Mouse (Mus musculus) left cerebral cortex, postnatal 25 days (tissue): Measurements from ENCODE around the gene Gm13090. TPM values are rescaled to one million over a fixed set of nuclear protein-coding genes. Genes with fewer than 3 reads are reported as not detected.

ENCODE experiments used
- DNase-seq, 2 experiments: peaks; one replicate each; pipeline ENCODE4 v3.0.0; 2022; ENCODE audit warnings: low spot score in 2 of 2, mixed read lengths in 1 of 2
- intact Hi-C: fragments of 180-260 bp; cut with DNase I; formaldehyde crosslinking; loops from one replicate; pipeline ENCODE4 v1.15.1; 2025
- total RNA-seq, 2 experiments: library from RNA; stranded (reverse); gene quantifications; 2 replicates each; pipeline ENCODE4 v1.2.3; 2021

The Gm13090 gene
- total RNA-seq, 2 experiments from 2014 or later: not detected

- intact Hi-C loops: no loop called here
- DNase-seq: no peak
Measured at GRCm38 (mm10) chr4:151095207-151095606, 5.8 kb downstream of the Gm13090 start.

- DNase-seq: no peak
Measured at GRCm38 (mm10) chr4:151096334-151097103, 7.1 kb downstream of the Gm13090 start.

GRCm38 (mm10) chr4:151097104-151097438, 7.7 kb downstream of the Gm13090 start:
- intact Hi-C loops: no loop called here
- DNase-seq: no peak

More at GRCm38 (mm10) chr4:151096334-151097103, 7.1 kb downstream of the Gm13090 start:
- intact Hi-C loops: no loop called here

GRCm38 (mm10) chr4:151103646-151104045, 14.3 kb downstream of the Gm13090 start:
- DNase-seq: peak; percentile 27 to 57
- intact Hi-C loops: no loop called here

- DNase-seq: no peak
- intact Hi-C loops: no loop called here
Measured at GRCm38 (mm10) chr4:151104147-151104546, 14.8 kb downstream of the Gm13090 start.

GRCm38 (mm10) chr4:151105886-151106285, 16.5 kb downstream of the Gm13090 start:
- no peak for DNase-seq
- intact Hi-C loops: no loop called here

- intact Hi-C loops: no loop called here
- DNase-seq: no peak
Measured at GRCm38 (mm10) chr4:151106468-151106867, 17.1 kb downstream of the Gm13090 start.

- intact Hi-C loops: loop anchor here (1.0 kb wide), 1 partner anchor 22 kb away; no protein-coding TSS in a partner anchor
- peak; percentile 69 to 71 for DNase-seq
Measured at GRCm38 (mm10) chr4:151107131-151108001, 18.0 kb downstream of the Gm13090 start.

GRCm38 (mm10) chr4:151108028-151108771, 18.8 kb downstream of the Gm13090 start:
- peak; percentile 90 to 93 for DNase-seq
- intact Hi-C loops: loop anchor here (1.0 kb wide), 1 partner anchor 21 kb away; no protein-coding TSS in a partner anchor

GRCm38 (mm10) chr4:151108834-151109241, 19.5 kb downstream of the Gm13090 start:
- DNase-seq: no peak
- intact Hi-C loops: loop anchor here (1.0 kb wide), 1 partner anchor 20 kb away; no protein-coding TSS in a partner anchor

GRCm38 (mm10) chr4:151111226-151111625, 21.9 kb downstream of the Gm13090 start:
- intact Hi-C loops: no loop called here
- DNase-seq: no peak

GRCm38 (mm10) chr4:151114574-151114973, 25.2 kb downstream of the Gm13090 start:
- peak in 1 of 2 experiments; percentile 80 for DNase-seq
- intact Hi-C loops: no loop called here

GRCm38 (mm10) chr4:151118883-151119282, 29.5 kb downstream of the Gm13090 start:
- intact Hi-C loops: no loop called here
- DNase-seq: no peak

- intact Hi-C loops: loop anchor here (5.0 kb wide), 1 partner anchor 86 kb away; the partner anchor contains the start of gene Per3
- DNase-seq: no peak
Measured at GRCm38 (mm10) chr4:151127636-151128548, 38.5 kb downstream of the Gm13090 start.

GRCm38 (mm10) chr4:151128641-151129541, 39.5 kb downstream of the Gm13090 start:
- intact Hi-C loops: loop anchor here (1.0 to 5.0 kb wide), 2 partner anchors 21 to 87 kb away; partner anchors contain the start of gene Per3
- peak; percentile 87 to 90 for DNase-seq

GRCm38 (mm10) chr4:151129725-151130557, 40.6 kb downstream of the Gm13090 start:
- intact Hi-C loops: loop anchor here (1.0 to 5.0 kb wide), 2 partner anchors 22 to 88 kb away; partner anchors contain the start of gene Per3
- DNase-seq: peak in 1 of 2 experiments; percentile 57
